Mouse (Mus musculus): ENCODE data around the gene Defa36. TPM values are rescaled to one million over a fixed set of nuclear protein-coding genes. Genes with fewer than 3 reads are reported as not detected.
"Not testable (repeated sequence)": the region's sequence is repeated elsewhere in the genome, so short reads cannot be mapped to it uniquely, and the experiment has no call there.

Gene Defa36
- polyA plus RNA-seq (2016; fragmentation: Nextera tagmentation; extraction: Ambion mirVana) = not detected in 2 replicates

DNA sequence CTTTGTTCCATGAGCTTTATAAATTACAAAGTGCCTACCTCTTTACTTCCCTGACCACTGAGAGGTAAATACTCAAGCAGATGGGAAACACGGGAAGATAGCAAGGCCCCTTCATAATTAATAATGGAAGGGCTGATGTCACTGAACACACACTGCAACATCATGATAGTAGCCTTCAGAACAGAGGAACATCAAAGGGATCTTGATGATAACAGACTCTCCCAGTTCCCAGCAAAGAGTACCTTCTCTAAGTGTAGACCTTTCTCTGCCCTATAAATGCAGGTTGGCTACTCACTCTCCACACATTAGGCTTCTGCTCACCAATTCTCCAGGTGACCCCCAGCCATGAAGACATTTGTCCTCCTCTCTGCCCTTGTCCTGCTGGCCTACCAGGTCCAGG is at the start of gene Defa36:
TSS of gene Defa36 (plus strand) at position 301 of the 400 bp plus-strand sequence.
- H3K4me3 ChIP-seq (replicated peaks); H3K9ac ChIP-seq (replicated peaks); H3K9me3 ChIP-seq; H3K36me3 ChIP-seq; H3K27me3 ChIP-seq; H3K4me2 ChIP-seq; H3K4me1 ChIP-seq (replicated peaks); ATAC-seq (ENCODE audit: insufficient number of reproducible peaks, insufficient read depth, low FRiP score, low TSS enrichment, low read depth); H3K27ac ChIP-seq: not testable (repeated sequence)
- no CpG with 5 or more reads among the region's 1 CpGs for WGBS

DNA sequence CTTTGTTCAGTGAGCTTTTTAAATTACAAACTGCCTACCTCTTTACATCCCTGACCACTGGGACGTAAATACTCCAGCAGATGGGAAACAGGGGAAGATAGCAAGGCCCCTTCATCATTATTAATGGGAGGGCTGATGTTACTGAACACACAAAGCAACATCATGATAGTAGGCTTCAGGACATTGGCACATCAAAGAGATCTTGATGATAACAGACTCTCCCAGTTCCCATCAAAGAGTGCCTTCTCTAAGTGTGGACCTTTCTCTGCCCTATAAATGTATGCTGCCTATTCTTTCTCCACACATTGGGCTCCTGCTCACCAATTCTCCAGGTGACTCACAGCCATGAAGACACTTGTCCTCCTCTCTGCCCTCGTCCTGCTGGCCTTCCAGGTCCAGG is 49.0 kb upstream of the Defa36 start, which contains the start of gene Defa2:
TSS of gene Defa2 (plus strand) at position 301 of the 400 bp plus-strand sequence.
- H3K9ac ChIP-seq (replicated peaks); H3K27ac ChIP-seq; H3K4me1 ChIP-seq (replicated peaks); H3K4me3 ChIP-seq (replicated peaks); ATAC-seq (ENCODE audit: insufficient number of reproducible peaks, insufficient read depth, low FRiP score, low TSS enrichment, low read depth); H3K36me3 ChIP-seq; H3K4me2 ChIP-seq; H3K9me3 ChIP-seq; H3K27me3 ChIP-seq: not testable (repeated sequence)
- WGBS = no CpG with 5 or more reads among the region's 2 CpGs

DNA sequence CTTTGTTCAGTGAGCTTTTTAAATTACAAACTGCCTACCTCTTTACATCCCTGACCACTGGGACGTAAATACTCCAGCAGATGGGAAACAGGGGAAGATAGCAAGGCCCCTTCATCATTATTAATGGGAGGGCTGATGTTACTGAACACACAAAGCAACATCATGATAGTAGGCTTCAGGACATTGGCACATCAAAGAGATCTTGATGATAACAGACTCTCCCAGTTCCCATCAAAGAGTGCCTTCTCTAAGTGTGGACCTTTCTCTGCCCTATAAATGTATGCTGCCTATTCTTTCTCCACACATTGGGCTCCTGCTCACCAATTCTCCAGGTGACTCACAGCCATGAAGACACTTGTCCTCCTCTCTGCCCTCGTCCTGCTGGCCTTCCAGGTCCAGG is 35.7 kb upstream of the Defa36 start, which contains the start of gene Defa33:
TSS of gene Defa33 (plus strand) at position 301 of the 400 bp plus-strand sequence.
- not testable (repeated sequence) for H3K9ac ChIP-seq (replicated peaks); H3K36me3 ChIP-seq; H3K9me3 ChIP-seq; H3K4me2 ChIP-seq; H3K4me3 ChIP-seq (replicated peaks); H3K4me1 ChIP-seq (replicated peaks); ATAC-seq (ENCODE audit: insufficient number of reproducible peaks, insufficient read depth, low FRiP score, low TSS enrichment, low read depth); H3K27me3 ChIP-seq; H3K27ac ChIP-seq
- WGBS = no CpG with 5 or more reads among the region's 2 CpGs

DNA sequence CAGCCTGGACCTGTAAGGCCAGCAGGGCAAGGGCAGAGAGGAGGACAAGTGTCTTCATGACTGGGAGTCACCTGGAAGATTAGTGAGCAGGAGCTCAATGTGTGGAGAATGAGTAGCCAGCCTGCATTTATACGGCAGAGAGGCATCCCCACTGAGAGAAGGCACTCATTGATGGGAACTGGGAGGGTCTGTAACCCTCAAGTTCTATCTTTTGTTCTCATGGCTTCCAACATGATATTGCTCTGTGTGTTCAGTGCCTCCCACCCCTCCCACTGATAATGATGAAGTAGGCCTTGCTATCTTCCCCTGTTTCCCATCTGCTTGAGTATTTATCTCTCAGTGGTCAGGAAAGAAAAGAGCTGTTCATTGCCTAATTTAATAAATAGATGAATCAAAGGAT is 29.2 kb downstream of the Defa36 start, which contains the start of gene Gm7849:
TSS of gene Gm7849 (minus strand) at position 101 of the 400 bp plus-strand sequence.
- not testable (repeated sequence) for H3K4me1 ChIP-seq (replicated peaks); H3K4me2 ChIP-seq; H3K9me3 ChIP-seq; H3K27me3 ChIP-seq; H3K4me3 ChIP-seq (replicated peaks); H3K36me3 ChIP-seq; H3K9ac ChIP-seq (replicated peaks); H3K27ac ChIP-seq; ATAC-seq (ENCODE audit: insufficient number of reproducible peaks, insufficient read depth, low FRiP score, low TSS enrichment, low read depth)
- no CpG with 5 or more reads among the region's 1 CpGs for WGBS

Other genes with a start within 250 kb of the Defa36 start
- gene Defa31, start 235.8 kb upstream of the Defa36 start, polyA plus RNA-seq (2016; fragmentation: Nextera tagmentation; extraction: Ambion mirVana) = not detected in 2 replicates
- not detected in 2 replicates for gene Gm15293, start 225.8 kb upstream of the Defa36 start, polyA plus RNA-seq (2016; fragmentation: Nextera tagmentation; extraction: Ambion mirVana)
- gene Gm15292, start 177.7 kb upstream of the Defa36 start, polyA plus RNA-seq (2016; fragmentation: Nextera tagmentation; extraction: Ambion mirVana) = not detected in 2 replicates
- not detected in 2 replicates for gene Defa27, start 111.9 kb upstream of the Defa36 start, polyA plus RNA-seq (2016; fragmentation: Nextera tagmentation; extraction: Ambion mirVana)
- not detected in 2 replicates for gene Defa29, start 100.4 kb upstream of the Defa36 start, polyA plus RNA-seq (2016; fragmentation: Nextera tagmentation; extraction: Ambion mirVana)
- not detected in 2 replicates for gene Defa2, start 48.9 kb upstream of the Defa36 start, polyA plus RNA-seq (2016; fragmentation: Nextera tagmentation; extraction: Ambion mirVana)
- not detected in 2 replicates for gene Defa33, start 35.6 kb upstream of the Defa36 start, polyA plus RNA-seq (2016; fragmentation: Nextera tagmentation; extraction: Ambion mirVana)
- gene Gm7849, start 29.1 kb downstream of the Defa36 start, polyA plus RNA-seq (2016; fragmentation: Nextera tagmentation; extraction: Ambion mirVana) = not detected in 2 replicates
- not detected in 2 replicates for gene Defa20, start 81.8 kb downstream of the Defa36 start, polyA plus RNA-seq (2016; fragmentation: Nextera tagmentation; extraction: Ambion mirVana)
- not detected in 2 replicates for gene Defa32, start 101.6 kb downstream of the Defa36 start, polyA plus RNA-seq (2016; fragmentation: Nextera tagmentation; extraction: Ambion mirVana)
- not detected in 2 replicates for gene Defa37, start 138.0 kb downstream of the Defa36 start, polyA plus RNA-seq (2016; fragmentation: Nextera tagmentation; extraction: Ambion mirVana)
- not detected in 2 replicates for gene Defa28, start 155.6 kb downstream of the Defa36 start, polyA plus RNA-seq (2016; fragmentation: Nextera tagmentation; extraction: Ambion mirVana)
- gene Gm7861, start 167.1 kb downstream of the Defa36 start, polyA plus RNA-seq (2016; fragmentation: Nextera tagmentation; extraction: Ambion mirVana) = not detected in 2 replicates
- gene Defa26, start 190.8 kb downstream of the Defa36 start, polyA plus RNA-seq (2016; fragmentation: Nextera tagmentation; extraction: Ambion mirVana) = not detected in 2 replicates
- not detected in 2 replicates for gene Defa17, start 228.4 kb downstream of the Defa36 start, polyA plus RNA-seq (2016; fragmentation: Nextera tagmentation; extraction: Ambion mirVana)
- gene Defa34, start 238.4 kb downstream of the Defa36 start, polyA plus RNA-seq (2016; fragmentation: Nextera tagmentation; extraction: Ambion mirVana) = not detected in 2 replicates